8 mouse cellular contexts compared by ENCODE assay signal in the genomic region with DNA sequence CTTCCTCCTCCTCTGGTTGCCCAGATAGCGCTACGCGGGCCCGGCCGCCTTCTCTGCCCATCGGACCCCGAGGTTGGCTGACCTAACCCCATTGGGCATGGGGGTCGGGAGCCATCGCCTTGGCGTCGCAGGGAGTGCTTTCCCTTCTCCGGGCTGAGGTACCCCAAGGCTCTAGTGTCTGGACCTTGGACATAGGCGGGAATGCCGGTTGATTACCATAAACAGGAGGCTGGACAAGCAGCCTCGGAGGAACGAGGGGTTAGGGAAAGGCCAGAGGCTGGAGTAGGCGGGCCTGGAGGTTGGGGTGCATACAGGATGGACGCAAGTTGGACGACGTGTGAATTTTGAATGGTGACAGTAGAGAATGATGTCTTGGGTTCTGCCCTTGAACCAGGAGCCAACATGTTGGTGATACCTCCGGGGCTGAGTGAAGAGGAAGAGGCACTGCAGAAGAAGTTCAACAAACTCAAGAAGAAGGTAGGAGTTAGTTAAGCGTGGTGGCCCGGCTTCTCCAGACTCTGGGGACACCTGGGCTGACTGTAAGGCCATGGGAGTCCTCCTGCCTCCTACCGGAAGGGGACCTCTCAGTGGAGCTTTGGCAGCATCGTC. TPM values are rescaled to one million over a fixed set of nuclear protein-coding genes. Genes with fewer than 3 reads are reported as not detected.
DNase-seq lines count a peak whose midpoint lies in the region; ATAC-seq and TF ChIP-seq lines count a peak whose summit lies in the region.

No protein-coding gene starts in this region.

- peak overlapping the region; percentile 17 for H3ac ChIP-seq in myocyte (ENCODE audit: control insufficient read depth, insufficient read length)

- H3K9ac ChIP-seq in intestine, embryonic 14.5 days (ENCODE audit: low read length), result peak overlapping the region; percentile 73

- peaks cover 64% of the 10 kb centered on the region for H3K36me3 ChIP-seq in intestine, embryonic 14.5 days (ENCODE audit: control insufficient read depth, insufficient read depth, low read length)
- peaks cover 5% of the 10 kb centered on the region for H3K36me3 ChIP-seq in myocyte (ENCODE audit: control insufficient read depth, insufficient read depth)

- H3K27me3 ChIP-seq in intestine, embryonic 14.5 days (replicated peaks; ENCODE audit: control insufficient read depth, insufficient read depth, low read length), result no peaks in the 10 kb centered on the region
- H3K27me3 ChIP-seq in myocyte (ENCODE audit: control insufficient read depth, insufficient read depth, insufficient read length), result no peaks in the 10 kb centered on the region

- peaks cover 12% of the 10 kb centered on the region for H3K79me2 ChIP-seq in myocyte (ENCODE audit: control insufficient read depth, insufficient read depth)

- no peaks in the 10 kb centered on the region for H3K9me3 ChIP-seq in intestine, embryonic 14.5 days (ENCODE audit: control insufficient read depth, low read length)

- H3K4me3 ChIP-seq in brown adipose tissue, adult 24 weeks (ENCODE audit: insufficient read depth, low read depth, low read length), result peak overlapping the region; percentile 78
- peak overlapping the region; percentile 88 for H3K4me3 ChIP-seq in intestine, embryonic 14.5 days (ENCODE audit: low read depth, low read length)
- peak overlapping the region; percentile 79 for H3K4me3 ChIP-seq in myocyte

- WGBS in intestine, embryonic 14.5 days, result 1% methylated on average over 25 of the region's 25 CpGs

- no peak for TF ChIP-seq POLR2A in myocyte (IDR thresholded peaks at IDR 0.05; ENCODE audit: insufficient read length, low read depth)

- 0 out of 2 replicates have a peak overlapping the region, but pooled peaks have one; percentile 13 for H3K27ac ChIP-seq in brown adipose tissue, adult 24 weeks (replicated peaks; ENCODE audit: low read depth, low read length)
- H3K27ac ChIP-seq in intestine, embryonic 14.5 days (ENCODE audit: low read depth), result peak overlapping the region; percentile 60

- intact Hi-C loops in gastrocnemius, postnatal 36 days (cut with DNase I), result no loop called here

- peak; percentile 31 to 51 for DNase-seq in kidney, postnatal 36 days
- no peak for DNase-seq in kidney, adult 8-10 months
- DNase-seq in intestine, embryonic 14.5 days (ENCODE audit: low spot score), result no peak
- DNase-seq in embryo, embryonic 10 days (ENCODE audit: low spot score), result no peak
- DNase-seq in gastrocnemius, postnatal 36 days, result no peak
- DNase-seq in cerebellum, postnatal 4 days (ENCODE audit: low spot score in 2 of 2), result no peak

- peak overlapping the region; percentile 74 for H3K4me2 ChIP-seq in intestine, embryonic 14.5 days (ENCODE audit: low read length)
- peak overlapping the region; percentile 91 for H3K4me2 ChIP-seq in myocyte (ENCODE audit: low read depth)

- no peak for ATAC-seq in intestine, embryonic 14.5 days (replicated peaks; ENCODE audit: low FRiP score, low TSS enrichment, low read depth)

- peaks cover 7% of the 10 kb centered on the region; the same call in 1 of the 2 replicates for H3K4me1 ChIP-seq in brown adipose tissue, adult 24 weeks (ENCODE audit: control insufficient read depth, insufficient read depth, insufficient read length, low read length)
- peaks cover 10% of the 10 kb centered on the region for H3K4me1 ChIP-seq in intestine, embryonic 14.5 days (replicated peaks; ENCODE audit: control insufficient read depth, insufficient read depth, low read length)

TF ChIP-seq in myocyte, 11 proteins besides CTCF, POLR2A, EP300 and RAD21:
- TF ChIP-seq USF1 (IDR thresholded peaks at IDR 0.05; ENCODE audit: low read depth), result no peak

RNA-seq across cellular contexts. Expression of gene Nelfe, which starts 0.4 kb away (rescaled TPM):
- polyA plus RNA-seq in brown adipose tissue, adult 24 weeks (2012; ENCODE audit: insufficient read depth, insufficient read length, missing spikeins), result 25.0 and 41.5 TPM in 2 replicates
- 121 and 123 TPM in 2 replicates for polyA plus RNA-seq in intestine, embryonic 14.5 days (2014; fragmentation: Nextera tagmentation; extraction: Ambion mirVana)
- 60.0 TPM for polyA plus RNA-seq in myocyte (2012; fragmentation: generic; extraction: Trizol)
- total RNA-seq in gastrocnemius, postnatal 36 days (2021), result 1 to 10 TPM; 8.8 to 9.0 TPM

RNA-seq across cellular contexts. Expression of gene Skiv2l, which starts 0.6 kb away (rescaled TPM):
- polyA plus RNA-seq in brown adipose tissue, adult 24 weeks (2012; ENCODE audit: insufficient read depth, insufficient read length, missing spikeins), result 15.1 and 24.6 TPM in 2 replicates
- polyA plus RNA-seq in intestine, embryonic 14.5 days (2014; fragmentation: Nextera tagmentation; extraction: Ambion mirVana), result 42.0 and 45.9 TPM in 2 replicates
- 38.4 TPM for polyA plus RNA-seq in myocyte (2012; fragmentation: generic; extraction: Trizol)
- total RNA-seq in gastrocnemius, postnatal 36 days (2021), result 10 to 100 TPM; 17.0 to 20.0 TPM

RNA-seq across cellular contexts. Expression of gene Cfb, which starts 11.7 kb away (rescaled TPM):
- polyA plus RNA-seq in brown adipose tissue, adult 24 weeks (2012; ENCODE audit: insufficient read depth, insufficient read length, missing spikeins), result 29.3 and 35.1 TPM in 2 replicates
- 19.4 and 24.2 TPM in 2 replicates for polyA plus RNA-seq in intestine, embryonic 14.5 days (2014; fragmentation: Nextera tagmentation; extraction: Ambion mirVana)
- 0.37 TPM for polyA plus RNA-seq in myocyte (2012; fragmentation: generic; extraction: Trizol)
- 1 to 10 TPM; 1.5 to 3.4 TPM for total RNA-seq in gastrocnemius, postnatal 36 days (2021)

RNA-seq across cellular contexts. Expression of gene Dxo, which starts 13.8 kb away (rescaled TPM):
- polyA plus RNA-seq in brown adipose tissue, adult 24 weeks (2012; ENCODE audit: insufficient read depth, insufficient read length, missing spikeins), result 15.3 and 17.2 TPM in 2 replicates
- polyA plus RNA-seq in intestine, embryonic 14.5 days (2014; fragmentation: Nextera tagmentation; extraction: Ambion mirVana), result 58.2 and 63.4 TPM in 2 replicates
- 25.7 TPM for polyA plus RNA-seq in myocyte (2012; fragmentation: generic; extraction: Trizol)
- 1 to 10 TPM; 6.5 to 9.1 TPM for total RNA-seq in gastrocnemius, postnatal 36 days (2021)

RNA-seq across cellular contexts. Expression of gene Stk19, which starts 13.9 kb away (rescaled TPM):
- polyA plus RNA-seq in brown adipose tissue, adult 24 weeks (2012; ENCODE audit: insufficient read depth, insufficient read length, missing spikeins), result 18.5 and 20.3 TPM in 2 replicates
- 22.0 and 25.8 TPM in 2 replicates for polyA plus RNA-seq in intestine, embryonic 14.5 days (2014; fragmentation: Nextera tagmentation; extraction: Ambion mirVana)
- polyA plus RNA-seq in myocyte (2012; fragmentation: generic; extraction: Trizol), result 29.9 TPM
- total RNA-seq in gastrocnemius, postnatal 36 days (2021), result 1 to 10 TPM; 5.8 to 8.7 TPM

Comparison
In these comparisons a context has a peak if more than half of its experiments do, and no peak if none do; other contexts are left out.
1. DNase-seq: peak in kidney, postnatal 36 days (2 of 2); none in kidney, adult 8-10 months (0 of 2), intestine, embryonic 14.5 days (single experiment), embryo, embryonic 10 days (single experiment), gastrocnemius, postnatal 36 days (0 of 2) and cerebellum, postnatal 4 days (0 of 2).
2. RNA of gene Cfb, which starts 11.7 kb away (polyA plus RNA-seq): 29.3 to 35.1 TPM in brown adipose tissue, adult 24 weeks and 19.4 to 24.2 TPM in intestine, embryonic 14.5 days; 0.37 TPM in myocyte (single experiment); every median in the first group is over 10 times any median in the second.
3. Peak in every context shown above with its lines, with median percentiles within 50 percentile points of each other: H3K4me3 ChIP-seq.